Mouse (Mus musculus) urinary bladder, postnatal 10 days (tissue): ENCODE data around the gene Vwa2.

ENCODE experiments used
- DNase-seq: peaks from one replicate; pipeline ENCODE4 v3.0.0; 2022; ENCODE audit warnings: low spot score

Vwa2 gene

DNA sequence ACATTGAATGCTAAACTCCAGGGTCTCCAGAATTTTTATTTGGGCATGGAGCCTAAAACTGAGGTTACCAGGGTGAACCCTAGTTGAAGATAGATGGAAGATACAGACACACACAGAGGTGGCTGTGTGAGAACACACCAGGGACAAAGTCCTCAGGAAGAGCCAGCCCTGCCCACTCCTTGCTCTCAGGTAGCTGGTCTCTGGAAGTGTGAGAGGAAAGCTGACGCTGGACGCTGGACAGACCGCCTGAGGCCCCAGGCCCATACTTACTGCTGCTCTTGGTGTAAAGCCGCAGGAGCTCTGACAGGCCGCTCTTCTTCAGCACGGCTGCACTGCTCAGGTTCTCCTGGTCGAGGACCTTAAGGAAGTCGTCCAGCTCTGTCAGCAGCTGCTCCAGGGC, 75.8 kb downstream of the Vwa2 start:
- DNase-seq: no peak

- no peak for DNase-seq
These were observed 76.8 kb downstream of the Vwa2 start for GRCm38 (mm10) chr19:56950818-56951217.

DNA sequence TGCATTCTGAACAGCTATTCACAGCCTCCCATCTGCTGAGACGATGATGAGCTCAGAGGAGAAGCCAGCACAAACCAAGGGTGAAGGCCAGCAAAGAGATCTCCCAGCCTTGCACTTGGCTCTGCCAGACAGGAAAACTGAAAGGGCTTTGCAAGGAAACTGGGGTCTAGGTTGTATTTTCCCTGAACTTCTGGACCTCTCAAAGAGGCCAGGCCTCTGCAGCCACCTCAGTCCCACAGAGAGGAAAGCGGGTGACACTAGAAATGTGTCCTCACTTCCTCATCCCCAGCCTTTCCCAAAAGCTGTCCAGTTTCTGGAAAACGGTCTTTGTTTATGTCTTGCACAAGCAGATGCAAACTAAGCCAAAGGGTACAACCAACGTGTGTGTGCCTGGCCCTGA, 79.8 kb downstream of the Vwa2 start:
- no peak for DNase-seq

DNA sequence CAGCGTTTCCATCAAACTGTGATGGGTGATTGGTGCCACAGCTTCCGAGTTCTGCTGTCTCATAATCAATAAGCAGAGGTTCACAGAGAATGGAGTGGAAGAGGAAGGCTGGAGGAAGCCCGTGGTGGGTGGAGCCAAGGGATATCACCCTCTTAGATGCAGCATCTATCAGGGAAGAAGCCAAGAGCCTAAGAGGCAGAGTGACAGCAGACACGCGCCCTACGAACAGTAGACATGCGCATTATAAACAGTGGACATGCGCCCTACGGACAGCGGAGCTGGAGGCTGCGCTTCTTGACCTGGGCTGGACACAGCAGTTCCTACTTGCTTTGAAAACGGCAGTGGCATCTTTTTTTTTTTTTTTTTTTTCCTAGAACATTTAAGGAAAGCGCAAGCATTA, 80.8 kb downstream of the Vwa2 start:
- no peak for DNase-seq

GRCm38 (mm10) chr19:56955568-56956513, 81.8 kb downstream of the Vwa2 start:
- DNase-seq: no peak

DNA sequence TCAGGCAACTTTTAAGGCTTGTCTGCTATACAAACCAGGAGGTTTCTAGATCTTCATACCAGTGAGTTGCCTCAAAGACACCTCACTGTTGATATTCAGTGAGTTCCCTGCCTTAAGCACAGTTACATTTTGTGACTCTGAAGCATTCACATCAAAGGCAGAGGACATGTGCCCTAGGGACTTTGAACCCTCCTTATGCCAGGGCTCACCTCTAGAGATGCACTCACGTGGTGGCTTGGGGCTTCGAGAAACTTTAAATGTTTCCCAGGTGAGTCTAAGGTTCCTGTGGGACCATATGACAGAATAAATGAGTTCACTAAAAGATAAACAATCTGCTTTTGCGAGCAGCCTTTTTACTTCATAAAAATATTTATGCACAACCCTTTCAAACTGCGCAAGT, 84.0 kb downstream of the Vwa2 start:
- no peak for DNase-seq

- DNase-seq: no peak
These were observed 84.6 kb downstream of the Vwa2 start for GRCm38 (mm10) chr19:56958582-56959021.

GRCm38 (mm10) chr19:56959057-56959456, 85.0 kb downstream of the Vwa2 start:
- no peak for DNase-seq

GRCm38 (mm10) chr19:56959601-56960000, 85.6 kb downstream of the Vwa2 start:
- no peak for DNase-seq
